Mouse (Mus musculus): ENCODE data around the gene Nudt16l1. TPM values are rescaled to one million over a fixed set of nuclear protein-coding genes. Genes with fewer than 3 reads are reported as not detected.
A peak's percentile ranks its signal among the peaks of the same experiment; 100 is the strongest.

The Nudt16l1 gene
- polyA plus RNA-seq, 1 experiment from 2014 or later: 161 TPM

DNA sequence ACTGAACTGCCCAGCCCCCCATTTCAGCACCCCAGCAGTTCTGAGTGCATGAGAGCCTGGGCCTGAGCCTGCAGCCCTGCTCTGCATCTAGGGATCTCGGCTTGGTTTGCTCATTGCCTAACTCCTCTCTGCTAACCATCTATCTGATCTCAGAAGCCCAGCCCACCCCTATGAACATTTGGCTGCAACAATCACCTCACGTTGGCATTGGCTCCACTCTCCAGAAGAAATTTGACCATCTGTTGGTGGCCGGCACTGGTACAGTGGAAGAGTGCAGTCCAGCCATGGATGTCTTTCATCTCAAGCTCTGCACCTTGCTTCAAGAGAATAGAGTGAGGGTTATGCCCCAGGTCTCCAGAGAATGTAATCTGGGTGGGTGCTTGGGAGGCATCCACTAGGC, 18.9 kb downstream of the Nudt16l1 start:
- 87% methylated on average over 3 of the region's 3 CpGs for WGBS
- Histone ChIP-seq H3K36me3 (ENCODE audit: control insufficient read depth, insufficient read depth, low read length) (peaks cover 46% of the 10 kb centered on the region), H3K27me3 (ENCODE audit: control insufficient read depth, insufficient read depth, low read length) (no peaks in the 10 kb centered on the region)

DNA sequence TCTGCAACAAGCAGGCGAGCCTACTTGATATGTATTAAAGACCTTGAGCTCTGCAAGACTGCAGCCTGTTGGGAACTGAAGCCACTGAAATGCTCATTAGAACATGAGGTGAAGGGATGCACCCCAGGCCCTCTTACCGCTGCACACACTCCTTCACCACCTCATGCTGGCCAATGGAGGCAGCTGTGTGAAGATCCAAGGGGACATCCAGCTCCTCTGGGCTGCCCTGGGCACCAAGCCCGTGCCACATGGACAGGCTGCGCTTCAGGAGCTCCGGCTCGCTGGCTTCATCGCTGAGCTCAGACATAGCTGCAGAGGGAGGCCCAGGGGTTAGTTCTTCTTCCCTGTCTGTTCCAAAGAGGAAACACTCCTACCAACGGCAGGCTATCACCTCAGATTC, 21.7 kb downstream of the Nudt16l1 start:
- Histone ChIP-seq H3K36me3 (ENCODE audit: control insufficient read depth, insufficient read depth, low read length) (peaks cover 19% of the 10 kb centered on the region), H3K9me3 (ENCODE audit: control insufficient read depth, low read depth, low read length) (no peaks in the 10 kb centered on the region), H3K27me3 (ENCODE audit: control insufficient read depth, insufficient read depth, low read length) (no peaks in the 10 kb centered on the region), H3K4me3 (ENCODE audit: low read depth, low read length) (no peak overlapping the region), H3K27ac (ENCODE audit: low read length) (no peak overlapping the region), H3K9ac (replicated peaks; ENCODE audit: low read depth, low read length) (no peak overlapping the region), H3K4me1 (ENCODE audit: control insufficient read depth, insufficient read depth, low read length) (peaks cover 11% of the 10 kb centered on the region; the same call in 1 of the 2 replicates), H3K4me2 (replicated peaks; ENCODE audit: low read depth, low read length) (no peak overlapping the region)
- 80% methylated on average over 8 of the region's 8 CpGs for WGBS
- ATAC-seq (ENCODE audit: insufficient number of reproducible peaks, insufficient read depth, low FRiP score, low read depth): no peak

More for the DNA sequence above, 18.9 kb downstream of the Nudt16l1 start:
- Histone ChIP-seq H3K9me3 (ENCODE audit: control insufficient read depth, low read depth, low read length) (no peaks in the 10 kb centered on the region), H3K4me3 (ENCODE audit: low read depth, low read length) (no peak overlapping the region), H3K4me1 (ENCODE audit: control insufficient read depth, insufficient read depth, low read length) (no peaks in the 10 kb centered on the region), H3K4me2 (replicated peaks; ENCODE audit: low read depth, low read length) (no peak overlapping the region), H3K9ac (replicated peaks; ENCODE audit: low read depth, low read length) (no peak overlapping the region), H3K27ac (ENCODE audit: low read length) (no peak overlapping the region)
- no peak for ATAC-seq (ENCODE audit: insufficient number of reproducible peaks, insufficient read depth, low FRiP score, low read depth)

DNA sequence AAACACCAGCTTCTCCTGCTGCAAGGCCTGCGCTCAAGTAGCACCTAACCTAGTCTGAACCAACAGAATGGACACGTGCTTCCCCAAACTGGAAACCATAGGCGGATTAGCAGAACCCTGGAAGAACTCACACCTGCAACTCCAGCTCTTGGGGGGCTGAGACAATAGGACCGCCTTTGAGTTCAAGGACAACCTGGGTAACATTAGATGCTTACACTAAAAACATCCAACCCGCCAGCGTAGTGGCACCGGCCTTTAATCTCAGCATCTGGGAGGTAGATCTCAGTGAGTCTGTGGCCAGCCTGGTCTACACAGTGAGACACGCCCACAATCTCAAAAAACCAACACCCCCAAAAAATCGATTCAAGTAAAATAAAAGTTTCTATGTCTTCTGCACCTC, 24.8 kb downstream of the Nudt16l1 start:
- H3K27ac ChIP-seq (ENCODE audit: low read length): no peak overlapping the region
- H3K27me3 ChIP-seq (ENCODE audit: control insufficient read depth, insufficient read depth, low read length): no peaks in the 10 kb centered on the region
- H3K9ac ChIP-seq (replicated peaks; ENCODE audit: low read depth, low read length): peak overlapping the region; percentile 74
- no peaks in the 10 kb centered on the region; the same call in 1 of the 2 replicates for H3K36me3 ChIP-seq (ENCODE audit: control insufficient read depth, insufficient read depth, low read length)
- ATAC-seq (ENCODE audit: insufficient number of reproducible peaks, insufficient read depth, low FRiP score, low read depth): no peak
- H3K9me3 ChIP-seq (ENCODE audit: control insufficient read depth, low read depth, low read length): no peaks in the 10 kb centered on the region
- 42% methylated on average over 9 of the region's 9 CpGs for WGBS
- peak overlapping the region; percentile 77 for H3K4me3 ChIP-seq (ENCODE audit: low read depth, low read length)
- H3K4me2 ChIP-seq (replicated peaks; ENCODE audit: low read depth, low read length): peak overlapping the region; percentile 68
- H3K4me1 ChIP-seq (ENCODE audit: control insufficient read depth, insufficient read depth, low read length): peaks cover 11% of the 10 kb centered on the region; the same call in 1 of the 2 replicates

DNA sequence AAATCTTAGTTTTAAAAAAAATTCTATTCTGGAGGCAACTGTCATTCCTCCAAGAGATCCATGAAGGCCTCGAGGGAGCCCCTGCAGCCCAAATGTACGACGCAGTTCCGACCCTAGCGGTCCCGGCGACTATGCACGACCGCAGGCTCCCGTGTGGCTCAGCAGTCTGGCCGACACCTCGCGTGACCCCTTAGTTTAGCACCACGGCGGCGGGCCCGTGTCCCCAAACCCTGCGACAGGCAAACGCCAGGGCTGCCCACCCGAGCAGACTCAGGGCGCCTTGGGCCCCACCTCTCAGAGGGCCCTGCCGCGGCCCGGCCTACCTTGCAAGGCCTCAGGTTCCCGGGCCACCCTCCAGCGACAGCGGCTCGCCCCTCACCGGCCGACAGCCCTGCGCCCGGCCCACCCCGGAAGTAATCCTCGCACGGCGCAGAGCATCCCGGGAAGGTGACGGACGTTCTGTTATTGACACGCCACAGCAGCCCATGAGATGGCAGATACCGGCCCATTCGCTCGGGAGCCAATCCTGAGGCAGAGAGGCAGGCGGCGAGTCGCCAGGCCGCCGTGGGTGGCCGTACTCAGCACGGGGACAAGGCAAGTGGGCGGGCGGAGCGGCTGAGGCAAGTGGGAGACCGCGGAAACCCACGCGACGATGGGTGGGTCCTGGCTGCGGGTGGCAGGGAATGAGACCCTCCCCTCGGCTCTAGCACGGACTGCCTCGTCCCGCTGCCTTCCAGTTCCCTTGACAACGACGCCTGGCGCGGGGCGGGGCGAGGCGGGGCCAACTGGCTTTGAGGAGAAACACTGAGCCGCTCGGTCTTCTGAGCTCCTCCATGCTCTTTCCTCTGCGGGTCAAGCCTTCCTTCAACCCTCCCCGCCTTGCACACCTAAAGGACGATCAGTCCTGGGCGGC, 25.5 kb downstream of the Nudt16l1 start, which contains the start of gene Anks3:
TSS of gene Anks3 (minus strand) at position 409 of the 913 bp plus-strand sequence.
- H3K27me3 ChIP-seq (ENCODE audit: control insufficient read depth, insufficient read depth, low read length): no peaks in the 10 kb centered on the region
- peak within 1 kb of the TSS; percentile 77 for H3K4me3 ChIP-seq (ENCODE audit: low read depth, low read length)
- H3K27ac ChIP-seq (ENCODE audit: low read length): peak within 1 kb of the TSS; percentile 68
- H3K36me3 ChIP-seq (ENCODE audit: control insufficient read depth, insufficient read depth, low read length): no peaks in the 10 kb centered on the region; the same call in 1 of the 2 replicates
- H3K9me3 ChIP-seq (ENCODE audit: control insufficient read depth, low read depth, low read length): no peaks in the 10 kb centered on the region
- WGBS: under 1% methylated on average over 76 of the region's 76 CpGs
- H3K4me2 ChIP-seq (replicated peaks; ENCODE audit: low read depth, low read length): peak within 1 kb of the TSS; percentile 68
- peaks cover 11% of the 10 kb centered on the region; the same call in 1 of the 2 replicates for H3K4me1 ChIP-seq (ENCODE audit: control insufficient read depth, insufficient read depth, low read length)
- H3K9ac ChIP-seq (replicated peaks; ENCODE audit: low read depth, low read length): peak within 1 kb of the TSS; percentile 74
- ATAC-seq (ENCODE audit: insufficient number of reproducible peaks, insufficient read depth, low FRiP score, low read depth): peak; percentile 98

DNA sequence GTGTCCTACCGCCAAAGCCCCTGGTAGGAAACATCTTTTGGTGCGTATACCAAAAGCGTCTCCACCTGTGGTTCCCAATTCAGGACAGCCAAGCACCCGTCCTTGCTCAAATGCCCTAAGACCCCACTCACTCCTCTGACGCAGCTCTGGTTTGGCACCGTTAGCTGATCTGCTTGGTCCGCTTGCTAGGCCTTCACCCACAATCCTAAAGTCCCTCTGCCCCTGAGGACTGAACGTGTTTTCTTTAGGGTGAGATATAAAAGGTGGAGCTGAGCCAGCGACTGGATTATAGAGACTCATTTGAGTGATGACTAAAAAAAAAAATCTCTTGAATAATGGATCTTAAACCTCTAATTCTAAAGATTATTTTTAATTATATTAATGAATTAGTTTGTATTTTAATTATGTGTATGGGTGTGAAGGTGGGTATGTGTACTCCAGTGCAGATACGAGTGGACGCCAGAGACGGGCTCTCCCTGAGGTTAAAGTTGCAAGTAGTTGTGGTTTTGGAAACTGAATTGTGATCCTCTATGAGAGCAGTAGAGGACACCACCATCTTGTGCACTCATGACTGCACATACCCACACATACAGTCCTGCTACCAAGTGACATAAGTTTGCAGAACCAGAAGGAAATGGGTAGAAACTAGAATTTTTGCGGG, 26.3 kb downstream of the Nudt16l1 start:
- no peaks in the 10 kb centered on the region for H3K27me3 ChIP-seq (ENCODE audit: control insufficient read depth, insufficient read depth, low read length)
- H3K4me2 ChIP-seq (replicated peaks; ENCODE audit: low read depth, low read length): peak overlapping the region; percentile 68
- no peaks in the 10 kb centered on the region for H3K36me3 ChIP-seq (ENCODE audit: control insufficient read depth, insufficient read depth, low read length)
- peak overlapping the region; percentile 68 for H3K27ac ChIP-seq (ENCODE audit: low read length)
- H3K4me1 ChIP-seq (ENCODE audit: control insufficient read depth, insufficient read depth, low read length): peaks cover 11% of the 10 kb centered on the region; the same call in 1 of the 2 replicates
- peak overlapping the region; percentile 74; the same call in 1 of the 2 replicates for H3K9ac ChIP-seq (replicated peaks; ENCODE audit: low read depth, low read length)
- H3K4me3 ChIP-seq (ENCODE audit: low read depth, low read length): peak overlapping the region; percentile 77
- 22% methylated on average over 13 of the region's 13 CpGs for WGBS
- H3K9me3 ChIP-seq (ENCODE audit: control insufficient read depth, low read depth, low read length): no peaks in the 10 kb centered on the region
- ATAC-seq (ENCODE audit: insufficient number of reproducible peaks, insufficient read depth, low FRiP score, low read depth): no peak

DNA sequence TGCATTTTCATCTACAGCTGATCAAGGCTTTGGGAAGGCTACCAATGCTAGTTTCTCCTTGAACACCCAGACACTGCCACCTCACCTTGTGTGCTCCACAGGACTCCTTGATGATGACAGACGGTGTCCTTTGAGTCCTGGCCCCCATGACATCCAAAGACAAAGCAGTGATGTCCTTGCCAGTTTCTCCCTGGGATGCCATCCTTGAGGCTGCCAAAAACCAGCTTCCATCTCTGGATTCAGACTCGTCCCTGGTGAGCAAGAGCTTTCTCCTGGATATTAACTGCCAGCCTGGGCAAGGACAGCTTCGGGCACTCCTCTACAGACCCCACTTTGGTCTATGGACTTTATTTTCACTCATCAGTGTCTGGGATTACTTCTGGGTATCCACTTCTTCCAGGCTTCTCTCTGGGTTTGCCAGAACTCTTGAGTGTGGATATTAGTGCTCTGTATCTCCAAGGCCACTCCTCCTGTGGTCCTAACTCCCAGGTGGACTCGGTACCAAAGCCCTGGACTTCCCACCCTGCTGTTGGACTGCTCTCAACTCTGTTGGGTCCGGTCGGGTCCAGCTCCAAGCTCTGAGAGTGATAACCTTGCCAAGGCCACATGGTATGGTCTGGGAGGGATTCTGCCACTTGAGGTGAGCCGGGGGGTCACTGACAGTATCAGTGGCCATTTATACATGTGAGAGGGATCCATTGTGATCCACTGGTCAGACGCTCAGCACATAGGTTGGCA, 27.0 kb downstream of the Nudt16l1 start:
- no peak overlapping the region for H3K4me3 ChIP-seq (ENCODE audit: low read depth, low read length)
- no peak for ATAC-seq (ENCODE audit: insufficient number of reproducible peaks, insufficient read depth, low FRiP score, low read depth)
- WGBS: 90% methylated on average over 8 of the region's 8 CpGs
- no peaks in the 10 kb centered on the region for H3K36me3 ChIP-seq (ENCODE audit: control insufficient read depth, insufficient read depth, low read length)
- peaks cover 11% of the 10 kb centered on the region; the same call in 1 of the 2 replicates for H3K4me1 ChIP-seq (ENCODE audit: control insufficient read depth, insufficient read depth, low read length)
- H3K9ac ChIP-seq (replicated peaks; ENCODE audit: low read depth, low read length): no peak overlapping the region
- no peak overlapping the region for H3K27ac ChIP-seq (ENCODE audit: low read length)
- H3K4me2 ChIP-seq (replicated peaks; ENCODE audit: low read depth, low read length): peak overlapping the region; percentile 68
- no peaks in the 10 kb centered on the region for H3K27me3 ChIP-seq (ENCODE audit: control insufficient read depth, insufficient read depth, low read length)
- H3K9me3 ChIP-seq (ENCODE audit: control insufficient read depth, low read depth, low read length): no peaks in the 10 kb centered on the region

DNA sequence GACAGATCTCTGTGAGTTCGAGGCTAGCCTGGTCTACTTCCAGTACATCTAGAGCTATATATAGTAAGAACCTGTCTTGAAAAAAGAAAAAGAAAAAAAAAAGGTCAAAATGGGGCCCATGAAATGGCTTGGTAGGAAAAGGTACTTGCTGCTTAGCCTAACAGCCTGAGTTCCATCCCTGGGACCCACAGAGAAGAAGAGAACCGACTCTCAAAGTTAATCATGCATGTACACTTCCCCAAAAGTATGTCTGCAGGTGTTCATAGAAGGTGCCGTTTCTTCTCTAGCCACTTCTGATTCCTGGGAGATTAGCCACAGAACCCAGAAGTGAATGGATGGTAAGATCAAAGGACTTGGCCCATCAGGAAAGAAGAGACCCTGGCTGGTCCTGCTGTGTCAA, 29.9 kb downstream of the Nudt16l1 start:
- no peaks in the 10 kb centered on the region for H3K9me3 ChIP-seq (ENCODE audit: control insufficient read depth, low read depth, low read length)
- no peak overlapping the region for H3K4me3 ChIP-seq (ENCODE audit: low read depth, low read length)
- no peak overlapping the region for H3K27ac ChIP-seq (ENCODE audit: low read length)
- H3K4me1 ChIP-seq (ENCODE audit: control insufficient read depth, insufficient read depth, low read length): 0 out of 2 replicates have a peak, but pooled peaks cover 3% of the 10 kb centered on the region
- no peak overlapping the region for H3K9ac ChIP-seq (replicated peaks; ENCODE audit: low read depth, low read length)
- H3K27me3 ChIP-seq (ENCODE audit: control insufficient read depth, insufficient read depth, low read length): no peaks in the 10 kb centered on the region
- 87% methylated on average over 3 of the region's 3 CpGs for WGBS
- no peak overlapping the region for H3K4me2 ChIP-seq (replicated peaks; ENCODE audit: low read depth, low read length)
- ATAC-seq (ENCODE audit: insufficient number of reproducible peaks, insufficient read depth, low FRiP score, low read depth): no peak
- H3K36me3 ChIP-seq (ENCODE audit: control insufficient read depth, insufficient read depth, low read length): no peaks in the 10 kb centered on the region
